Mouse (Mus musculus): ENCODE results near the gene Ercc6l2. TPM values are rescaled to one million over a fixed set of nuclear protein-coding genes. Genes with fewer than 3 reads are reported as not detected.
"Not testable (repeated sequence)": the region's sequence is repeated elsewhere in the genome, so short reads cannot be mapped to it uniquely, and the experiment has no call there.

The Ercc6l2 gene
- polyA plus RNA-seq, 1 experiment from 2014 or later = 21.9 TPM

GRCm38 (mm10) chr13:63916568-63916967 is 101.5 kb downstream of the Ercc6l2 start:
- H3K27ac ChIP-seq (replicated peaks; ENCODE audit: low read depth, low read length) = no peak overlapping the region
- no peak for DNase-seq (ENCODE audit: low spot score)
- no peaks in the 10 kb centered on the region for H3K27me3 ChIP-seq (ENCODE audit: control insufficient read depth, insufficient read depth, low read length)
- no peak overlapping the region for H3K4me2 ChIP-seq (ENCODE audit: low read depth, severe bottlenecking)
- no peak overlapping the region for H3K4me3 ChIP-seq (ENCODE audit: low read depth, low read length)
- no peaks in the 10 kb centered on the region for H3K36me3 ChIP-seq (ENCODE audit: control insufficient read depth, insufficient read depth, low read length)
- WGBS = 92% methylated on average over 8 of the region's 8 CpGs
- peaks cover 21% of the 10 kb centered on the region for H3K4me1 ChIP-seq (ENCODE audit: control insufficient read depth, insufficient read depth, low read length)
- H3K9me3 ChIP-seq (ENCODE audit: control insufficient read depth, low read length) = peaks cover 2% of the 10 kb centered on the region; the same call in 1 of the 2 replicates
- no peak overlapping the region for H3K9ac ChIP-seq (ENCODE audit: low read length)
- ATAC-seq (ENCODE audit: insufficient number of reproducible peaks, low FRiP score, low TSS enrichment, low read depth) = no peak

DNA sequence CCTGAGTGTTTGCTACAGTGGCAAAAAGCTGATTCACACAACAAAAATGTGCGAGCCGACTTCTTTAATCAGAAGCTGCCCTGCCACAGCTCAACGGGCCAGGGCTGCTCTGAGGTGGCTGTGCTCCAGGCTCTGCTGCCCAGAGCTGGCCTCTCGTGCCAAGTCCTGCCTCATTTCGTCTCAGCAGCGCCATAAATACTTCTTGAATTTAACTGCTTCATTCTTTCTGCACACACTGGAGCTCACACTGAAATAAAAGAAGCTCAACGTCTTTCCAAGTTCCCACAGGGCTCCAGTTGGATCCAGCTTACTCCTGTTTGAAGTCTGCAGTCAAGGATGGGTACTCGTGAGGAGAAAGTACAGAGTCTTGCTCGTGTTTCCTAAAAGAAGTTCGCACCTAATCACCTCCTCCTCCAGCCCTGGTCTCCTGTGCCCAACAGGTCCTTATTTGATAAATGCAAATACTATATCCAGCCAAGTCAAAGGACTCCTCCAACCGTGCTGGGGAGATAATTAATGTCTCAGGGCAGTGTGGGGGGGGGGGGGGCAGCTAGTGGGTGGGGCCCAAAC is 102.2 kb downstream of the Ercc6l2 start:
- no peaks in the 10 kb centered on the region for H3K36me3 ChIP-seq (ENCODE audit: control insufficient read depth, insufficient read depth, low read length)
- ATAC-seq (ENCODE audit: insufficient number of reproducible peaks, low FRiP score, low TSS enrichment, low read depth) (no peak), DNase-seq (ENCODE audit: low spot score) (peak; percentile 40)
- peaks cover 21% of the 10 kb centered on the region for H3K4me1 ChIP-seq (ENCODE audit: control insufficient read depth, insufficient read depth, low read length)
- peak overlapping the region; percentile 88; the same call in 1 of the 2 replicates for H3K27ac ChIP-seq (replicated peaks; ENCODE audit: low read depth, low read length)
- H3K4me3 ChIP-seq (ENCODE audit: low read depth, low read length) = no peak overlapping the region
- no peaks in the 10 kb centered on the region for H3K27me3 ChIP-seq (ENCODE audit: control insufficient read depth, insufficient read depth, low read length)
- peaks cover 6% of the 10 kb centered on the region; the same call in 1 of the 2 replicates for H3K9me3 ChIP-seq (ENCODE audit: control insufficient read depth, low read length)
- no peak overlapping the region for H3K9ac ChIP-seq (ENCODE audit: low read length)
- 24% methylated on average over 11 of the region's 11 CpGs for WGBS
- H3K4me2 ChIP-seq (ENCODE audit: low read depth, severe bottlenecking) = no peak overlapping the region

DNA sequence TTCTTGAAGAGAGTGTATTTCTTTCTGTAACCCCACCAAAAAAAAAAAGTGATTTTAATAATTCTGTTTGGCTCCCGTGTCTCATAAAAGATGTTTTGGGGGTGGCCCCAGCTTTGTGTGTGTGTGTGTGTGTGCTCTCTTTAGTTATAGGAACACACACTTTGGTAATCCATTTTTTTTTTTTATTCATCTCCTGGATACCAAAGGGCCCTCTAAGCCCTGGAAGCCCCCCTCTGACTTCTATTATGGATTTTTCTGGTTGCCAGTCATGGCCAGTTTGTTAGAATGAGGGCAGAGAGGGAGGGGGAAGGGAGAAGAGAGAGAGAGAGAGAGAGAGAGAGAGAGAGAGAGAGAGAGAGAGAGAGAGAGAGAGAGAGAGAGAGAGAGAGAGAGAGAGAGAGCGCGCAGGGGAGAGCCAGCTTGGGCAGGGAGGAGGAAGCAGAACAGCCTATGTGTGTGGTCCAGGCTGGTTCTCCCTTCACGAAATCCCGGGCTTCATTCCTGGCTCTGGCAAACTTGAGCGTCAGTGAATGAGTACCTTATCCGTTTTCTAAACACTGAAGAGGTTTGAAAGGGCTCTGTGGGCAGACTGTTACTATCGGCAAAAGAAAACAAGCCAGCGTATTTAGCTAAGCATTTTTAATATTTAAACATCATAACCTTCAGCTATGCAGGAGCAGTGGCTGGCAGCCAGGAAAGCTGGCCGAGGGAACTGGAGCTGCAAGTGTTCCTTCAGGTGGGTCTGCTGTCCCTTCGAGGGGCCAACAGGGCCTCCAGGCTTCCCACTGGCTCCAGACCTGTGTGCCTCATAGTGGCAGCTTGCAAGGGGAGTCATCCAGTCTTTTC is 103.0 kb downstream of the Ercc6l2 start:
- Histone ChIP-seq H3K36me3 (ENCODE audit: control insufficient read depth, insufficient read depth, low read length) (no peaks in the 10 kb centered on the region), H3K27me3 (ENCODE audit: control insufficient read depth, insufficient read depth, low read length) (no peaks in the 10 kb centered on the region), H3K4me1 (ENCODE audit: control insufficient read depth, insufficient read depth, low read length) (peaks cover 21% of the 10 kb centered on the region), H3K4me2 (ENCODE audit: low read depth, severe bottlenecking) (peak overlapping the region; percentile 34; the same call in 1 of the 2 replicates), H3K9ac (ENCODE audit: low read length) (peak overlapping the region; percentile 40), H3K27ac (replicated peaks; ENCODE audit: low read depth, low read length) (peak overlapping the region; percentile 88), H3K4me3 (ENCODE audit: low read depth, low read length) (no peak overlapping the region), H3K9me3 (ENCODE audit: control insufficient read depth, low read length) (peaks cover 6% of the 10 kb centered on the region; the same call in 1 of the 2 replicates)
- ATAC-seq (ENCODE audit: insufficient number of reproducible peaks, low FRiP score, low TSS enrichment, low read depth) = peak; percentile 52; the same call in 1 of the 2 replicates
- WGBS = 14% methylated on average over 11 of the region's 11 CpGs
- peak; percentile 66 for DNase-seq (ENCODE audit: low spot score)

GRCm38 (mm10) chr13:63918733-63919422 is 103.8 kb downstream of the Ercc6l2 start:
- Histone ChIP-seq H3K9ac (ENCODE audit: low read length) (peak overlapping the region; percentile 40; the same call in 1 of the 2 replicates), H3K36me3 (ENCODE audit: control insufficient read depth, insufficient read depth, low read length) (no peaks in the 10 kb centered on the region), H3K27ac (replicated peaks; ENCODE audit: low read depth, low read length) (peak overlapping the region; percentile 88), H3K9me3 (ENCODE audit: control insufficient read depth, low read length) (peaks cover 6% of the 10 kb centered on the region; the same call in 1 of the 2 replicates), H3K4me2 (ENCODE audit: low read depth, severe bottlenecking) (peak overlapping the region; percentile 34; the same call in 1 of the 2 replicates), H3K4me3 (ENCODE audit: low read depth, low read length) (no peak overlapping the region), H3K27me3 (ENCODE audit: control insufficient read depth, insufficient read depth, low read length) (no peaks in the 10 kb centered on the region), H3K4me1 (ENCODE audit: control insufficient read depth, insufficient read depth, low read length) (peaks cover 21% of the 10 kb centered on the region)
- ATAC-seq (ENCODE audit: insufficient number of reproducible peaks, low FRiP score, low TSS enrichment, low read depth) (peak; percentile 80), DNase-seq (ENCODE audit: low spot score) (peak; percentile 72)
- WGBS = 37% methylated on average over 18 of the region's 18 CpGs

- not testable (repeated sequence) for DNase-seq (ENCODE audit: low spot score); H3K9ac ChIP-seq (ENCODE audit: low read length); ATAC-seq (ENCODE audit: insufficient number of reproducible peaks, low FRiP score, low TSS enrichment, low read depth); H3K27me3 ChIP-seq (ENCODE audit: control insufficient read depth, insufficient read depth, low read length); H3K4me3 ChIP-seq (ENCODE audit: low read depth, low read length); H3K27ac ChIP-seq (replicated peaks; ENCODE audit: low read depth, low read length); H3K9me3 ChIP-seq (ENCODE audit: control insufficient read depth, low read length); H3K4me2 ChIP-seq (ENCODE audit: low read depth, severe bottlenecking); H3K4me1 ChIP-seq (ENCODE audit: control insufficient read depth, insufficient read depth, low read length); H3K36me3 ChIP-seq (ENCODE audit: control insufficient read depth, insufficient read depth, low read length)
- 71% methylated on average over 2 of the region's 6 CpGs for WGBS
These were observed 109.0 kb downstream of the Ercc6l2 start for GRCm38 (mm10) chr13:63924036-63924435.

DNA sequence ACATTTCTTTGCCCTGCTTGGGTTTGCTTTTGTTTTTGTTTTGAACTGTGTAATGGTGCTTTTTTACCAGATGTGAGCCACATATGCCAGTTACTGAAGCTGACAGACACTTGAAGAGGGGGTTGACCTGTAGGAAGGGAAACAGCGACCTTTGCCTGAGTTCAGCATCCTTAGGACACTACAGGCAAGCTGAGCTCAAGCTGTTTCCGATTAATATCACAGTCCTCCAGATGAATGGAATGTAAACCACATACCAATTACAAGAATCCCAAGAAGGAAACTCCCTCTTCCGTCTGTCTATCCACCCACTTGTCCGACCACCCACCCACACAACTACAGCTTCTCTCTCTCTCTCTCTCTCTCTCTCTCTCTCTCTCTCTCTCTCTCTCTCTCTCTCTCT is 112.3 kb downstream of the Ercc6l2 start:
- H3K4me3 ChIP-seq (ENCODE audit: low read depth, low read length) = no peak overlapping the region
- WGBS = 35% methylated on average over 4 of the region's 4 CpGs
- ATAC-seq (ENCODE audit: insufficient number of reproducible peaks, low FRiP score, low TSS enrichment, low read depth) (no peak), DNase-seq (ENCODE audit: low spot score) (no peak)
- no peak overlapping the region for H3K4me2 ChIP-seq (ENCODE audit: low read depth, severe bottlenecking)
- no peaks in the 10 kb centered on the region for H3K9me3 ChIP-seq (ENCODE audit: control insufficient read depth, low read length)
- H3K4me1 ChIP-seq (ENCODE audit: control insufficient read depth, insufficient read depth, low read length) = no peaks in the 10 kb centered on the region
- H3K27me3 ChIP-seq (ENCODE audit: control insufficient read depth, insufficient read depth, low read length) = no peaks in the 10 kb centered on the region
- H3K36me3 ChIP-seq (ENCODE audit: control insufficient read depth, insufficient read depth, low read length) = no peaks in the 10 kb centered on the region
- H3K9ac ChIP-seq (ENCODE audit: low read length) = no peak overlapping the region
- H3K27ac ChIP-seq (replicated peaks; ENCODE audit: low read depth, low read length) = no peak overlapping the region

GRCm38 (mm10) chr13:63929351-63929750 is 114.3 kb downstream of the Ercc6l2 start:
- WGBS = 53% methylated on average over 1 of the region's 1 CpGs
- Histone ChIP-seq H3K4me2 (ENCODE audit: low read depth, severe bottlenecking) (no peak overlapping the region), H3K9me3 (ENCODE audit: control insufficient read depth, low read length) (no peaks in the 10 kb centered on the region), H3K4me3 (ENCODE audit: low read depth, low read length) (no peak overlapping the region), H3K4me1 (ENCODE audit: control insufficient read depth, insufficient read depth, low read length) (no peaks in the 10 kb centered on the region), H3K9ac (ENCODE audit: low read length) (no peak overlapping the region), H3K27ac (replicated peaks; ENCODE audit: low read depth, low read length) (no peak overlapping the region), H3K36me3 (ENCODE audit: control insufficient read depth, insufficient read depth, low read length) (no peaks in the 10 kb centered on the region), H3K27me3 (ENCODE audit: control insufficient read depth, insufficient read depth, low read length) (no peaks in the 10 kb centered on the region)
- ATAC-seq (ENCODE audit: insufficient number of reproducible peaks, low FRiP score, low TSS enrichment, low read depth) (no peak), DNase-seq (ENCODE audit: low spot score) (no peak)

DNA sequence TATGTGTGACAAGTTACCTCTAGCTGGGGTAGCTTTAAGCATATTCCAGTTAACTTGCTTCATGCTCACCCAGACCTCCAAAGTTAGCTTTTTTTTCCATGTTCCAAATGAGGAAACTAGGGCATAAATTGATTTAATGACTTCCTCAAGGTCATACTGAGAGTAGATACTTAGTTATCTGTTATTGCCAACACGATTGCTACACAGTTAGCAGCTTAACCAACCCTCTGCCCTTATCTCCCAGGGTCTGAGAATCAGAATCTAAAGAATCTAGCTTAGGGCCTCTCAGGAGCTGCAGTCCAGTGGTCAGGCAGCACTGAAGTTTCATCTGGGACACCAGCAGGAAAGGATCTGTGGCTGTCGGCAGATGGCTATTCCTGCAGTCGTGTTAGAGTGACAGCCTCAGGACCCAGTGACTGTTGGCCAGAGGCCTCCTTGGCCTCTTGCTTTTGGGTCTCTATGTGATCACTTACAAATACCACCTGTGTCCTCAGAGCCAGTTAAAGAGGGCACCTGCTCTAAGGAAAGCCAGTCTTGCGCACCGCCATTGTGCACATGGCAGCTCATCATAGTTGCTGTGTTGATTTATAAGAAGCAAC is 115.0 kb downstream of the Ercc6l2 start:
- H3K9ac ChIP-seq (ENCODE audit: low read length) = no peak overlapping the region
- no peak overlapping the region for H3K4me3 ChIP-seq (ENCODE audit: low read depth, low read length)
- H3K4me2 ChIP-seq (ENCODE audit: low read depth, severe bottlenecking) = no peak overlapping the region
- H3K9me3 ChIP-seq (ENCODE audit: control insufficient read depth, low read length) = no peaks in the 10 kb centered on the region
- H3K27me3 ChIP-seq (ENCODE audit: control insufficient read depth, insufficient read depth, low read length) = no peaks in the 10 kb centered on the region
- H3K36me3 ChIP-seq (ENCODE audit: control insufficient read depth, insufficient read depth, low read length) = no peaks in the 10 kb centered on the region
- 64% methylated on average over 5 of the region's 5 CpGs for WGBS
- no peak for ATAC-seq (ENCODE audit: insufficient number of reproducible peaks, low FRiP score, low TSS enrichment, low read depth)
- no peak overlapping the region for H3K27ac ChIP-seq (replicated peaks; ENCODE audit: low read depth, low read length)
- H3K4me1 ChIP-seq (ENCODE audit: control insufficient read depth, insufficient read depth, low read length) = no peaks in the 10 kb centered on the region
- no peak for DNase-seq (ENCODE audit: low spot score)
